Mouse (Mus musculus): ENCODE measurements around the gene Tbc1d20.

- TF ChIP-seq CTCF (IDR thresholded peaks at IDR 0.05; ENCODE audit: control insufficient read depth, insufficient read depth, insufficient replicate concordance, low read depth, low read length) (no peak), POLR2A (IDR thresholded peaks at IDR 0.05; ENCODE audit: control insufficient read depth, low read depth, low read length) (no peak)
Measured at GRCm38 (mm10) chr2:152345393-152345792, 51.8 kb downstream of the Tbc1d20 start.
